Mouse (Mus musculus) testis, adult 2 months (tissue): ENCODE results near the gene Gfy.

Experiments
- CTCF ChIP-seq: fragments of 200-500 bp; IDR thresholded peaks from 2 replicates; pipeline ENCODE4 v1.5.1; 2012; ENCODE audit warnings: low read depth, mild to moderate bottlenecking, inconsistent platforms, low read length, moderate library complexity; ENCODE audit not compliant: control insufficient read depth, insufficient read depth, insufficient replicate concordance
- POLR2A ChIP-seq: fragments of 200-500 bp; IDR thresholded peaks from 2 replicates; pipeline ENCODE4 v1.6.1; 2012; ENCODE audit warnings: low read depth, mild to moderate bottlenecking, inconsistent platforms, low read length, moderate library complexity; ENCODE audit not compliant: control insufficient read depth

DNA sequence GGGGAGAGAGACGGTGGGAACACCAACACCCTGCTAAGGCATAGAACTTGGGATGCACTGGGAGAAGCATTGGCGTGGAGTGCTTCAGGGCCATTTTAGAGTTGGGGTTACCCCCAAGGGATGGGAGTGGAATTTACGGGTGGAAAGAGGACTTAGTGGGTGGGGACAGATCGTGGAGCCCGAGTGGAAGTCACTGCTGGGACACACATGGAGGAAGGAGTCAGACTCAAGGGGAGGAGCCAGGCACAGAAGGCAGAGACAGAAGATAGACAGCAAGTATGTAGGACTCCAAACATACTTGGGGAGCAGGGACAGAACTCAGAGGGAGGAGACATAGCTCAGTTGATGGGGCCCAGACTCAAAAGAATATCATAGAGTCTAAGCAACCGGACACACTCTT lies 16.8 kb downstream of the Gfy start:
- TF ChIP-seq POLR2A (no peak), CTCF (no peak)
